Mouse (Mus musculus) inflammation-experienced regulatory T-cells, adult 6 months (primary cell): ENCODE data around the gene Rps12-ps3. TPM values are rescaled to one million over a fixed set of nuclear protein-coding genes. Genes with fewer than 3 reads are reported as not detected.

Experiments
- ATAC-seq: one replicate; pipeline ENCODE4 v1.8.0; 2017
- polyA plus RNA-seq, 3 experiments: library from polyadenylated mRNA; unstranded; fragments of 100-300 nt; shearing (Covaris generic); gene quantifications; one replicate each; pipeline ENCODE4 v1.2.1; 2017

Gene Rps12-ps3
- polyA plus RNA-seq, 3 experiments from 2014 or later, result 126 to 609 (median 598) TPM

- ATAC-seq, result no peak
Observed at GRCm38 (mm10) chr19:59352760-59353159, 30.7 kb downstream of the Rps12-ps3 start.

GRCm38 (mm10) chr19:59354906-59355305 lies 32.8 kb downstream of the Rps12-ps3 start:
- no peak for ATAC-seq

GRCm38 (mm10) chr19:59356388-59356787 lies 34.3 kb downstream of the Rps12-ps3 start:
- no peak for ATAC-seq

- ATAC-seq, result no peak
Observed at GRCm38 (mm10) chr19:59356843-59357595, 34.9 kb downstream of the Rps12-ps3 start.

- ATAC-seq, result no peak
Observed at GRCm38 (mm10) chr19:59357878-59358277, 35.8 kb downstream of the Rps12-ps3 start.

DNA sequence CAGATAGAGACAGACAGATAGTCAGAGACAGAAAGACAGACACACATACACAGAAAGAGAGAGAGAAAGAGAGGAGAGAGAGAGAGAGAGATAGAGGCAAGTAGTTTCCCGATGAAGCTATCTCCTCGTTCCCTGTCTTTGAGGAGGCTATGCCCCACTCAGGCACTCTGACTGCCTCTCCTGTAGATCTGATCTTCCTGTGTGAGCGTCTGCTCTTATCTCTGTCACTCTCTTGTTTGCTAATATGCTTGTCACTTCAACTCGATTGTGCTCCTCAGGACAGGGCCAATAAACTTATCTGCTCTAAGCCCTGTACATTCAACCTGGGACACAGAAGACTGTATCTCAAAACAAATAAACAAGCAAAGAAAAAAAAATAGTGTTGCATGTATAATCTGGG lies 37.1 kb downstream of the Rps12-ps3 start:
- no peak for ATAC-seq

- ATAC-seq, result no peak
Observed at GRCm38 (mm10) chr19:59360486-59360896, 38.4 kb downstream of the Rps12-ps3 start.

GRCm38 (mm10) chr19:59362646-59363045 lies 40.6 kb downstream of the Rps12-ps3 start:
- no peak for ATAC-seq

DNA sequence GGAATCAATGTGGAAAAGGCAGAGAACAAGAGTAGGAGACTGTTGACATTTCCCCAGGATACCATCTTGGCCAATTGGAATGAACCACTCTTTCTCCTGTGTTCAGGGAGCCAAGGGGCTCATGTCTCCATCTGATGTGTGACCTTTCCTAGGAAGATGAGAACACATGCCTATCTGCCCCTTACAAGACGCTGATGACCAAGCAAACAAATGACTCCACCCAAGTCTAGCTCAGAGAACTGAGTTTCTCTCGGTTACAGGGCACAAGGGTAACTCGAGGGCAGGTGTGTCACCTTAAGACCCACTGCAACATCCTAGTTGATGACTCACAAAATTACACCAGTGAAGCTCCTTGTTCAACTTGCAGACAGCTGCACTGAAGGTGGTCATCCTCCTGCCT lies 41.6 kb downstream of the Rps12-ps3 start:
- ATAC-seq, result no peak

DNA sequence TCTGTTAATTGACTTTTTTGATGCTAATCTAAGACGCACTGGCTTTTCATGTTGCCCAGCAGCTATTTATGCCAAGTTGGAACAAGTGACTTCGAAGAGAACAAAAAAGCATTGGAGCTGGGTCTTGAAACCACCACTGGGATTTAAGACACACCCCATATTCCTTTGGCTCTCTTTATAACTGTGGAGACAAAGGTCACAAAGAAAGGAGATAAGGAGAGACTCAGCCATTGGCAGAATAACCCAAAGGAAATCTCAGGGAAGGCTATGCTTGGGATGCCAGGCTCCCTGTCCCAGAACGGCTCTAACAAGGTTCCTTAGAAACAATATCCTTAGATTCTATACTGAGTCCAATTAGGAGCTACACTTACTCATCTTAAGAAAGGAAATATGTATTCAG lies 44.6 kb downstream of the Rps12-ps3 start:
- no peak for ATAC-seq

DNA sequence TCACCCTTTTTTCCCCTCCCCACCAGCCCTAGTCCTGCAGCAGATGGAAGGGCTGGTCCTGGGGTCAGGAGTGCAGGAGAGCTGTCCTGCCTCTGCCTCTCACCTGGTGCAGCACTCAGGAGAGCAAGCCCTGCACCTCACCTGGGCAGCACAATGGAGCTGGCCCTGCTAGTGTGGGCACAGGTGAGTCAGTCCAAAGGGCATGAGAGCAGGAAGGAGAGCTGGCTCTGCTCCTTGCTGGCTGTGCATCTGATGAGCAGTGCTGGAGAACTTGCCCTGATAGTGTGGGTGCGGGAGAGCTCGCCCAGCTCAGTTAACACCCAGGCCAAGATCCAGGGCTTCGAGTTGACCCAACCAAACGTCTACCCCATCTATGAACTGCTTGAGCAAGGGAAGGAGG lies 45.8 kb downstream of the Rps12-ps3 start:
- no peak for ATAC-seq

DNA sequence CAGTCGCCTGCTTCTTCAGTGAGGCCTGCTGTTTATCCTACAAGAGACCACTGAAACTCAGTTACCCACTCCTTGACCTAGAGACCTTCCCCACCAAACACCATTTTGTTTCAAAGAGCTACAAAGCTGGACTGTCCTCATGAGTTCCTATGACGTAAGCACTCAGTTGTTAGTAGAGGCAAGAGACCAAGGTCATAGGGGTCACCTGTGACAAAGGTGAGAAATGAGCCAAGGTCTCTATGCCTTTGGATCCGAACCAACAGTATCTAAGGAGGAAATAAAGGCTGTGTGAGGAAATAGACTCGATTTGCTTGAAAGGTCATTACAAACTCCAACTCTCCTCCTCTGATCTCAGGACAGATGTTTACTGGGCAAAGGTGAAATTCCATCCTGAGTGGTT lies 48.9 kb downstream of the Rps12-ps3 start:
- no peak for ATAC-seq

Other genes starting within 250 kb of the Rps12-ps3 start
- gene Shtn1, start 246.2 kb upstream of the Rps12-ps3 start, polyA plus RNA-seq, result 1 to 10 TPM; 1.8 to 4.1 (median 2.6) TPM
- gene Vax1, start 152.2 kb upstream of the Rps12-ps3 start, polyA plus RNA-seq, result not detected
- not detected for gene Kcnk18, start 103.1 kb upstream of the Rps12-ps3 start, polyA plus RNA-seq
- gene Slc18a2, start 61.4 kb upstream of the Rps12-ps3 start, polyA plus RNA-seq, result 10 to 100 TPM; 17.1 to 21.5 (median 18.0) TPM
- gene Pdzd8, start 23.5 kb downstream of the Rps12-ps3 start, polyA plus RNA-seq, result 1 to 10 TPM; 8.1 to 9.6 (median 8.4) TPM
- not detected for gene Emx2, start 136.1 kb downstream of the Rps12-ps3 start, polyA plus RNA-seq